Mouse (Mus musculus): Measurements from ENCODE around the gene Gm20388. TPM values are rescaled to one million over a fixed set of nuclear protein-coding genes. Genes with fewer than 3 reads are reported as not detected.
"Not testable (repeated sequence)": the region's sequence is repeated elsewhere in the genome, so short reads cannot be mapped to it uniquely, and the experiment has no call there.

The Gm20388 gene
- total and polyA plus RNA-seq, 2 experiments from 2014 or later, result 51.3 TPM; not detected in 1

DNA sequence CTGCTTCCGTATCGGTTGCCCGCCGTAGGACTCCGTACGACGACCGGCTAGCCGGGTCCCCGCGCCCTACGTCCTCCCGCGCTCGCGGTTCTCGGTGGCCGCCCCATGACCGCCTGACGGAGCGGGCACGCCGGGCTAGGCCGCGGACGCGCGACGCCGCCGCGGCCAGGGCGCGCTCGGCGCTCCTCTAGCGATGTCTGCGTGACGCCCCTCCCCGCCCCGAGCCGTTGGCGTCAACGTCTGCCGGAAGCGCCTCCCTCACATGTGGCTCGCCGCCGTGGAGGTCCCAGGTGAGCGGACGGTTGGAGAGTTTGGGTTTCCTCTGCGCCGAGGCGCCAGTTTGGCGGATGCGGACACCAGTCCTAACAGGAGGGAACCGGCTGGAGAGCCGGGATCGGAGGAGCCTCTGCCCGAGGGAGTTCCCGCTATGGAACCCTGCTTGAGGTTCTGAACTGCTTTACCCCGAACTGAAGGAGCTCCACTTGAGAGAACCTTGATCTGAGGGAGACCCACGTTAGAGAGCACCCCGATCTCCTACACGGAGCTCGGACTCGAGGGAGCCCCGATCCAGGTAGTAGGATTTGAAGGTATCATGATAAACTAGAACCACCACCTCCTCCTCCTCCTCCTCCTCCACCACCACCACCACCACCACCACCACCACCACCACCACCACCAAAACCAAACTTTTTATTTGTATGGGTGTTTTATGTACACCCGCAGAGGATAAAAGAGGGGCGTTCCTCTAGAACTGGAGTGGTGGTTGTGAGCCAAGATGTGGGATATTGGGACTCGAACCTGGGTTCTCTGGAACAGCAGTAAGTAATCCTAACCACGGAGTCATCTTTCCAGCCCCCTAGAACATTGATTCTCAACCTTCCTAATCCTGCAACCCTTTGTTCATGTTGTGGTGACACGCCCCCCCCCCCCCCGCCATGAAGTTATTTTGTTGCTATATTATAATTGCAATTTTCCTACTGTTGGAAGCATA lies 4110.9 kb downstream of the Gm20388 start, which contains the start of the genes Taf5l and Urb2:
Taf5l (minus strand) TSS at position 161 of the 991 bp plus-strand sequence.
Urb2 (plus strand) TSS at position 272 of the 991 bp plus-strand sequence.
- H3K27ac ChIP-seq (ENCODE audit: low read depth, low read length), result peak within 1 kb of the TSS; percentile 92
- H3K36me3 ChIP-seq (ENCODE audit: insufficient read depth), result peaks cover 5% of the 10 kb centered on the region; the same call in 1 of the 2 replicates
- H3K4me2 ChIP-seq (ENCODE audit: low read depth), result peak within 1 kb of the TSS; percentile 73
- H3K9me3 ChIP-seq (ENCODE audit: low read length), result no peaks in the 10 kb centered on the region
- TF ChIP-seq CTCF (IDR thresholded peaks at IDR 0.05; ENCODE audit: low read depth), result no peak
- no peaks in the 10 kb centered on the region for H3K27me3 ChIP-seq (ENCODE audit: insufficient read depth, low read length)
- DNase-seq (peak; percentile 95), ATAC-seq (peak; percentile 95)
- H3K9ac ChIP-seq, result peak within 1 kb of the TSS; percentile 59
- H3K4me1 ChIP-seq (ENCODE audit: insufficient read depth), result peaks cover 9% of the 10 kb centered on the region; the same call in 1 of the 2 replicates
- 2% methylated on average over 71 of the region's 74 CpGs for WGBS
- peak within 1 kb of the TSS; percentile 63 for H3K4me3 ChIP-seq (ENCODE audit: low read depth, low read length)

DNA sequence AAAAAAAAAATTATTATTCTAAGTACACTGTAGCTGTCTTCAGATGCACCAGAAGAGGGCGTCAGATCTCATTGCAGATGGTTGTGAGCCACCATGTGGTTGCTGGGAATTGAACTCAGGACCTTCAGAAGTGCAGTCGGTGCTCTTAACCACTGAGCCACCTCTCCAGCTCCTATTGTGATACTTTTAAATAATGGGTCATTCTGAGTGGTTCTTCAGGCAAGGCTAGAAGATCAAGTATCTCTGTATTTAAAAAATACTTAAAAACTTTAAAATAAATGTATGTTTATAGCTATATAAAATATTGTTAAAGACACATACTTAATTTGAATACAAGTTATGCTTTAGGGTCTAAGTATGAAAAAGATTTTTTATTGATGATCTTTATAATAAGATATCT lies 4115.6 kb downstream of the Gm20388 start:
- H3K27ac ChIP-seq (ENCODE audit: low read depth, low read length); H3K9me3 ChIP-seq (ENCODE audit: low read length); H3K4me2 ChIP-seq (ENCODE audit: low read depth); DNase-seq; H3K4me1 ChIP-seq (ENCODE audit: insufficient read depth); H3K9ac ChIP-seq; H3K4me3 ChIP-seq (ENCODE audit: low read depth, low read length); ATAC-seq; H3K27me3 ChIP-seq (ENCODE audit: insufficient read depth, low read length): not testable (repeated sequence)
- WGBS, result 81% methylated on average over 2 of the region's 2 CpGs
- peaks cover 41% of the 10 kb centered on the region for H3K36me3 ChIP-seq (ENCODE audit: insufficient read depth)

DNA sequence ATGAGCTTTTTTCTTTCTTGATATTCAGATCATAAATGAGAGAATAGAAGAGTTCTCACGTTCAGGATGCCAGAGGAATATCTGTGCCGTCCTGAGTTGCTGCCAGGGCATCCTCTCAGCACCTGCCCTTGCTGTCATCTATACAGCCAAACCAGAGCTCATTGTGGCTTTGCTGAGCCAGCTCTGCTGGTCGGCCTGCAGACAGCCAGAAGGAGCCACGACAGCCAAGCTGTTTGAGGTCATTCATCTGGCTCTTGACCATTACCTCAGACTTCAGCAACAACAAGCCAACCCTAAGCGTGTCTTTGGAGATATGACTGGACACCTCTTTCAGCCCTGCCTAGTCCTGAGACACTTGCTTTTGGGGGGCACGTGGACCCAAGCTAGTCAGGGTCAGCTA lies 4117.2 kb downstream of the Gm20388 start:
- Histone ChIP-seq H3K4me1 (ENCODE audit: insufficient read depth) (no peaks in the 10 kb centered on the region), H3K4me2 (ENCODE audit: low read depth) (no peak overlapping the region), H3K4me3 (ENCODE audit: low read depth, low read length) (no peak overlapping the region), H3K27me3 (ENCODE audit: insufficient read depth, low read length) (no peaks in the 10 kb centered on the region), H3K9ac (no peak overlapping the region), H3K9me3 (ENCODE audit: low read length) (no peaks in the 10 kb centered on the region), H3K27ac (ENCODE audit: low read depth, low read length) (no peak overlapping the region), H3K36me3 (ENCODE audit: insufficient read depth) (peaks cover 52% of the 10 kb centered on the region)
- 91% methylated on average over 6 of the region's 6 CpGs for WGBS
- TF ChIP-seq CTCF (IDR thresholded peaks at IDR 0.05; ENCODE audit: low read depth), result no peak
- ATAC-seq (no peak), DNase-seq (no peak)

DNA sequence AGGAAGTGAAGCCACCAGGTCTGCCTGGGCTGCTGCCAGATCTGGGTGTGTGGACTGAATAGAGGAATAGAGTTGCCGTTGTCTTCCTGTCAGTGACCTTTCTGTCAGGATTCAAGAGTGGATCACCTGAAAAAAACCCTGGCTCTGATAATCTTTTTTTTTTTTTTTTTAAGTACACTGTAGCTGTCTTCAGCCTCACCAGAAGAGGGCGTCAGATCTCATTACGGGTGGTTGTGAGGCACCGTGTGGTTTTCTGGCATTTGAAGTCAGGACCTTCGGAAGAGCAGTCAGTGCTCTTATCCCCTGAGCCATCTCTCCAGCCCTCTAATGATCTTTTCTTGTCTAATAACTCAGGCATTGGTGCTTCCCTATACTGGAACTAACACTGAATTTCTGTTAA lies 4122.8 kb downstream of the Gm20388 start:
- Histone ChIP-seq H3K4me2 (ENCODE audit: low read depth) (no peak overlapping the region), H3K9ac (no peak overlapping the region), H3K9me3 (ENCODE audit: low read length) (no peaks in the 10 kb centered on the region), H3K4me3 (ENCODE audit: low read depth, low read length) (no peak overlapping the region), H3K27me3 (ENCODE audit: insufficient read depth, low read length) (no peaks in the 10 kb centered on the region), H3K4me1 (ENCODE audit: insufficient read depth) (no peaks in the 10 kb centered on the region), H3K36me3 (ENCODE audit: insufficient read depth) (peaks cover 85% of the 10 kb centered on the region), H3K27ac (ENCODE audit: low read depth, low read length) (no peak overlapping the region)
- ATAC-seq (no peak), DNase-seq (no peak)
- 59% methylated on average over 5 of the region's 5 CpGs for WGBS
- peak; percentile 34 for TF ChIP-seq CTCF (IDR thresholded peaks at IDR 0.05; ENCODE audit: low read depth)

DNA sequence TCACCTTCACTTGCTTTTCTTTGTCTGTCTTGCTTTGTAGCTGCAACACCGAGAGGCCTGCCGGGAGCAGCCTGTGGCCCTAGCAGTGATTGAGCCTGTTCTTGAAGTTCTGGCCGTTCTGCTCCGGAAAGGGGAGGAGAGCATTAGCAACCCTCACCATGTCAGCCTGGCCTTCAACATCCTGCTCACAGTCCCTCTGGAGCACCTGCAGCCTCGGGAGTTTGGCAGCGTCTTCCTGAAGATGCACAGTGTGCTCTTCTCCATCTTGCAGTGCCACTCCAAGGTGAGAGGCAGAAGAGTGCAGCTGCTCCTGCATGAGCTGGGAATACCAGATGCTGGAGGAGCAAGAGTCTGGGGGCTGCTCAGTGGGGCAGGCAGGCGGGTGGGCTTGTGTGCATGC lies 4127.5 kb downstream of the Gm20388 start:
- DNase-seq, result no peak
- Histone ChIP-seq H3K36me3 (ENCODE audit: insufficient read depth) (peaks cover 71% of the 10 kb centered on the region), H3K4me3 (ENCODE audit: low read depth, low read length) (no peak overlapping the region), H3K27ac (ENCODE audit: low read depth, low read length) (no peak overlapping the region), H3K9ac (no peak overlapping the region), H3K27me3 (ENCODE audit: insufficient read depth, low read length) (no peaks in the 10 kb centered on the region), H3K4me2 (ENCODE audit: low read depth) (no peak overlapping the region), H3K4me1 (ENCODE audit: insufficient read depth) (no peaks in the 10 kb centered on the region), H3K9me3 (ENCODE audit: low read length) (no peaks in the 10 kb centered on the region)
- no peak for ATAC-seq
- 95% methylated on average over 7 of the region's 7 CpGs for WGBS
- TF ChIP-seq CTCF (IDR thresholded peaks at IDR 0.05; ENCODE audit: low read depth), result no peak

DNA sequence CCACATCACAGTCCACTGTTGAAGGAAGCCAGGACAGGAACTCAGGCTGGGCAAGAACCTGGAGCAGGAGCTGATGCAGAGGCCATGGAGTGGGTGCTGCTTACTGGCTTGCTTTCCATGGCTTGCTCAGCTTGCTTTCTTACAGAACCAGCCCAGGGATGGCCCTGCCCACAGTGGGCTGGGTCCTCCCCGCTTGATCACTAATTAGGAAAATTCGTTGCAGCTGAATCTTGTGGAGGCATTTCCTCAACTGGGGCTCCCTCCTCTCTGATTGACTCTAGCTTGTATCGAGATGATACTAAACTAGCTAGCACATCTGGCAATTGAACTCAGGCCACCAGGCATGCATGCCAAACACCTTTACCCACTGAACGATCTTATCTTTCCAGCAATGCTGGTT lies 4128.7 kb downstream of the Gm20388 start:
- DNase-seq, result no peak
- Histone ChIP-seq H3K27ac (ENCODE audit: low read depth, low read length) (no peak overlapping the region), H3K4me1 (ENCODE audit: insufficient read depth) (no peaks in the 10 kb centered on the region), H3K36me3 (ENCODE audit: insufficient read depth) (peaks cover 65% of the 10 kb centered on the region), H3K4me3 (ENCODE audit: low read depth, low read length) (no peak overlapping the region), H3K9ac (no peak overlapping the region), H3K4me2 (ENCODE audit: low read depth) (no peak overlapping the region), H3K27me3 (ENCODE audit: insufficient read depth, low read length) (no peaks in the 10 kb centered on the region), H3K9me3 (ENCODE audit: low read length) (no peaks in the 10 kb centered on the region)
- no peak for TF ChIP-seq CTCF (IDR thresholded peaks at IDR 0.05; ENCODE audit: low read depth)
- ATAC-seq, result no peak
- 85% methylated on average over 4 of the region's 4 CpGs for WGBS

DNA sequence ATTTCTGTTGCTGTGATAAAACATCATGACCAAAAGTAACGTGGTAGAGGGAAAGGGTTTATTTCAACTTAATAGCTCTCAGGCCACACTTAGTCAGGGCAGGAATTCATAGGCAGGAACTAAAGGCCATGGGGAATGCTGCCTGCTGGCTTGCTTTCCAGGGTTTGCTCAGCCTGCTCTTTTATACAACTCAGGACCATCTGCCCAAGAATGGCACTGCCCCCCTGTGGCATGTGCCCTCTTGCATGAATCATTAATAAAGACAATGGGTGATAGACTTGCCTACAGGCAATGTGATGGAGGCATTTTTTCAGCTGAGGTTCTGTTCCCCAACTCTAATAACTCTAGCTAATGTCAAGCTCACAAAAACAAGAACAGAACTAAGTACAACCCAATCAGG lies 4131.6 kb downstream of the Gm20388 start:
- WGBS, result 84% methylated on average over 1 of the region's 1 CpGs
- no peak for TF ChIP-seq CTCF (IDR thresholded peaks at IDR 0.05; ENCODE audit: low read depth)
- Histone ChIP-seq H3K4me3 (ENCODE audit: low read depth, low read length) (no peak overlapping the region), H3K27ac (ENCODE audit: low read depth, low read length) (no peak overlapping the region), H3K36me3 (ENCODE audit: insufficient read depth) (peaks cover 53% of the 10 kb centered on the region), H3K9me3 (ENCODE audit: low read length) (no peaks in the 10 kb centered on the region), H3K27me3 (ENCODE audit: insufficient read depth, low read length) (no peaks in the 10 kb centered on the region), H3K9ac (no peak overlapping the region), H3K4me2 (ENCODE audit: low read depth) (no peak overlapping the region), H3K4me1 (ENCODE audit: insufficient read depth) (no peaks in the 10 kb centered on the region)
- no peak for ATAC-seq
- DNase-seq, result no peak

Data from forebrain, postnatal 0 days (tissue).